Comparison of ENCODE assay signal across 8 mouse cellular contexts in genomic region chr19:60889714-60890315, GRCm38 (mm10). TPM values are rescaled to one million over a fixed set of nuclear protein-coding genes. Genes with fewer than 3 reads are reported as not detected.
DNase-seq lines count a peak whose midpoint lies in the region; ATAC-seq and TF ChIP-seq lines count a peak whose summit lies in the region.

Gene Grk5 (plus strand): TSS chr19:60889749.

- peak within 1 kb of the TSS; percentile 65 for H3K4me2 ChIP-seq in forebrain, postnatal 0 days (ENCODE audit: low read depth)
- H3K4me2 ChIP-seq in lung, embryonic 15.5 days = peak within 1 kb of the TSS; percentile 75

- H3K9ac ChIP-seq in forebrain, postnatal 0 days = peak within 1 kb of the TSS; percentile 68
- H3K9ac ChIP-seq in lung, embryonic 15.5 days = peak within 1 kb of the TSS; percentile 72

- WGBS in forebrain, postnatal 0 days = 1% methylated on average over 55 of the region's 55 CpGs
- WGBS in lung, embryonic 15.5 days = under 1% methylated on average over 55 of the region's 55 CpGs

- H3K4me3 ChIP-seq in G1E (ENCODE audit: low read depth, low read length) = peak within 1 kb of the TSS; percentile 90
- peak within 1 kb of the TSS; percentile 61 for H3K4me3 ChIP-seq in forebrain, postnatal 0 days (ENCODE audit: low read depth, low read length)
- H3K4me3 ChIP-seq in lung, embryonic 15.5 days = peak within 1 kb of the TSS; percentile 72

- no peaks in the 10 kb centered on the region for H3K36me3 ChIP-seq in G1E (replicated peaks)
- H3K36me3 ChIP-seq in forebrain, postnatal 0 days (ENCODE audit: insufficient read depth) = no peaks in the 10 kb centered on the region
- H3K36me3 ChIP-seq in lung, embryonic 15.5 days = no peaks in the 10 kb centered on the region

- ATAC-seq in G1E (ENCODE audit: extremely low read depth, insufficient number of reproducible peaks, low FRiP score, poor library complexity, severe bottlenecking) = peak; percentile 82
- peak; percentile 99 for ATAC-seq in forebrain, postnatal 0 days
- ATAC-seq in lung, embryonic 15.5 days (ENCODE audit: borderline replicate concordance, extremely low read depth, low FRiP score, low TSS enrichment) = peak; percentile 98

- peak; percentile 95 for DNase-seq in G1E (ENCODE audit: low spot score)
- DNase-seq in cerebellum, adult 18-20 months = peak; percentile 97 to 98
- DNase-seq in forebrain, postnatal 0 days = peak; percentile 97
- DNase-seq in heart, postnatal 4 days = peak; percentile 97
- DNase-seq in layer of hippocampus, adult 8-10 months (ENCODE audit: low spot score in 2 of 2) = peak; percentile 91 to 92
- peak; percentile 93 for DNase-seq in ovary, adult 18-20 months (ENCODE audit: low spot score)
- peak; percentile 96 for DNase-seq in thymus, postnatal 0 days (ENCODE audit: low spot score)

- no peak for TF ChIP-seq CTCF in G1E (IDR thresholded peaks at IDR 0.05; ENCODE audit: low read depth, low read length)
- TF ChIP-seq CTCF in forebrain, postnatal 0 days (IDR thresholded peaks at IDR 0.05; ENCODE audit: low read depth) = peak; percentile 86

- H3K4me1 ChIP-seq in G1E (ENCODE audit: insufficient read depth, low read depth, low read length) = peaks cover 30% of the 10 kb centered on the region
- H3K4me1 ChIP-seq in forebrain, postnatal 0 days (ENCODE audit: insufficient read depth) = 0 out of 2 replicates have a peak, but pooled peaks cover 7% of the 10 kb centered on the region
- peaks cover 26% of the 10 kb centered on the region for H3K4me1 ChIP-seq in lung, embryonic 15.5 days

- H3K27me3 ChIP-seq in G1E (ENCODE audit: insufficient read depth, low read length) = no peaks in the 10 kb centered on the region
- no peaks in the 10 kb centered on the region for H3K27me3 ChIP-seq in forebrain, postnatal 0 days (ENCODE audit: insufficient read depth, low read length)
- H3K27me3 ChIP-seq in lung, embryonic 15.5 days = no peaks in the 10 kb centered on the region

- no peaks in the 10 kb centered on the region for H3K9me3 ChIP-seq in G1E (replicated peaks)
- no peaks in the 10 kb centered on the region for H3K9me3 ChIP-seq in forebrain, postnatal 0 days (ENCODE audit: low read length)
- H3K9me3 ChIP-seq in lung, embryonic 15.5 days = no peaks in the 10 kb centered on the region

- peak within 1 kb of the TSS; percentile 90 for H3K27ac ChIP-seq in forebrain, postnatal 0 days (ENCODE audit: low read depth, low read length)
- H3K27ac ChIP-seq in lung, embryonic 15.5 days = peak within 1 kb of the TSS; percentile 96

RNA-seq across cellular contexts. Expression of gene Grk5, which starts in this region (rescaled TPM):
- total RNA-seq in G1E (2014; fragmentation: Nextera tagmentation) (2.1 and 2.6 TPM in 2 replicates), G1E (2017) (4.0 and 4.6 TPM in 2 replicates)
- 1.0 and 1.9 TPM in 2 replicates for polyA plus RNA-seq in G1E (2012)
- total RNA-seq in forebrain, postnatal 0 days (2014; rRNA removed) = 10.4 and 12.7 TPM in 2 replicates
- 1.3 and 1.5 TPM in 2 replicates for polyA plus RNA-seq in forebrain, postnatal 0 days (2015; fragmentation: Nextera tagmentation; extraction: Ambion mirVana)
- 10 to 100 TPM; 24.8 to 25.8 TPM for total RNA-seq in heart, postnatal 4 days (2021)
- 10 to 100 TPM in 3 of 4 experiments, 1 to 10 TPM in 1; 7.7 to 12.0 (median 11.9) TPM for total RNA-seq in layer of hippocampus, adult 8-10 months (2022)
- polyA plus RNA-seq in lung, embryonic 15.5 days (2015; fragmentation: Nextera tagmentation; extraction: Ambion mirVana) = 3.2 and 4.2 TPM in 2 replicates
- polyA plus RNA-seq in thymus, postnatal 0 days (2015; fragmentation: Nextera tagmentation; extraction: Ambion mirVana) = 2.6 and 2.8 TPM in 2 replicates

Comparison
In these comparisons a context has a peak if more than half of its experiments do, and no peak if none do; other contexts are left out.
1. Peak in every context shown above with its lines: DNase-seq, ATAC-seq, H3K4me3 ChIP-seq and H3K27ac ChIP-seq.